Mouse (Mus musculus): ENCODE results near the gene Srl.
A peak's percentile ranks its signal among the peaks of the same experiment; 100 is the strongest.
"Not testable (repeated sequence)": the region's sequence is repeated elsewhere in the genome, so short reads cannot be mapped to it uniquely, and the experiment has no call there.

The Srl gene

GRCm38 (mm10) chr16:4541501-4542198, at the start of gene Srl:
Gene Srl, minus strand, starts transcription at chr16:4541816.
- peak; percentile 100 for DNase-seq

GRCm38 (mm10) chr16:4590236-4590635, 48.6 kb upstream of the Srl start:
- DNase-seq = no peak

DNA sequence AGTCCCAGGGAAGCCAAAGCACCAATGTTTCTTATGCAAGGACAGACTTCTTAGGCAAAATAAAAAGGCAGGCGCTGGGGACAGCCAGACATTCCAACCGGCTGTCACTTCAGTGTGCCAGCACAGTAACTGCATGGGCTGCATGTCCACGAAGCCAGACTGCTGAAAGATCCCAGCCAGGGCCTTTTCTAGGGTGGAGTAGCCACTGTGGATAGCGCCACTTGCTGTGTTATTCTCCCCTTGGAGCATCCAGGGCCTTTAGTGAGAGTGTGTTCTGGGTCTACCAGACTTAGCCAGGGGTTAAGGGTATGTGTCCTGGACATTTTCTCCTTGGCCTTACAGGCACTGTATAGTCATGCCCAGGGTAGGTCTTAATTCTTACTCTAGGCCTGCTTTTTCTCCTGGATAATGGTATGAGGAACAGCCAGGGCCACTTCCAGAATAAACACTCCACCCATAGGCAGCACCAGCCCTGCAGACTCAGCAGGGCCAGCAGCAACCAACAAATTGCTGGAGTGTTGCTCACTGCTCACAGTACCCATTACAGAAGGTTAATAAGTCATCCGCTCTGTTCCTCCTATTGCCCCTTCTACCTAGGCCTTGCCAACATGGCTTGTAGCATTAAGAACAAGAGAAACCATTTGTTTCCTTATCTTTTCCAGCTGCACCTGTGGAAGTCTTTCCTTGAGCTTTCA, 46.0 kb upstream of the Srl start:
- DNase-seq = no peak

GRCm38 (mm10) chr16:4586531-4587123, 45.0 kb upstream of the Srl start:
- DNase-seq = peak; percentile 84

DNA sequence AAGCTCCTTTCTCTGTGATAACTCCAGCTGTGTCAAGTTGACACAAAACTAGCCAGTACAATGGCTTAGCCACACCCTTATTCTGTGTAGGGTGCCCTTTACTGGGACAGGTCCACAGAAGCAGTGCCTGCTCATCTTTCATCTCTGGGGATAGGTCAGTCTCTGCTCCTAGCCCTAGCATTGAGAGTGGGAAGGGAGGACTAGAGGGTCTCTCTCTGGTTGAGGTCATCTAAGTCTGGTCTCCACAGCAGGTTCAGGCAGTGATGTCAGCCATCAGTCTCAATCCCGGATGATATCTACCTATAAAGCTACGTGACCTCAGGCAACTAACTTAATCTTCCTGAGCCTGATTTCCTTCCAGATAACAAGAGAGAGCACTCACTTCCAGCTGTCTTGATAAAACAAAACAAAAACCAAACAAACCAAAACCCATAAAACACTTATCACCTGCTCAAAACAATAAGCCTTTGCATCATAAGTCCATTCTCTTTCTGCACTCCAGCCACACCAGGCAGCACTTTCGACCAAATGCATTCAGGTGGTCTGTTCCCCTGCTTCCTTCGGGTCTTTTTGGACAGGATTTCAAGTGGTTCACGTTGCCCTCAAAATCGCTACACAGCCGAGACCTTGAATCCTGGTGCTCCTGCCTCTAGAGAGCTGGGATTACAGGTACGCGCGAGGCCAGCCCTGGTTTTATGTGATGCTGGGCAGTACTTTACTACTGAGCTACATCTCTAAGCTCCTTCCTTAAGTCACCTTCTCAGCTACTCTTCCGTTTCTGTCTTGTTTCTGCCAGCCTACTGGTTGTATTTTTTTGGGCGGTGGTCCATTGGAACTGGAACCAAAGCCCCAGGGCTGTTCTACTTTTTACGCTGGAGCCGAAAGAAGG, 44.3 kb upstream of the Srl start:
- no peak for DNase-seq

DNA sequence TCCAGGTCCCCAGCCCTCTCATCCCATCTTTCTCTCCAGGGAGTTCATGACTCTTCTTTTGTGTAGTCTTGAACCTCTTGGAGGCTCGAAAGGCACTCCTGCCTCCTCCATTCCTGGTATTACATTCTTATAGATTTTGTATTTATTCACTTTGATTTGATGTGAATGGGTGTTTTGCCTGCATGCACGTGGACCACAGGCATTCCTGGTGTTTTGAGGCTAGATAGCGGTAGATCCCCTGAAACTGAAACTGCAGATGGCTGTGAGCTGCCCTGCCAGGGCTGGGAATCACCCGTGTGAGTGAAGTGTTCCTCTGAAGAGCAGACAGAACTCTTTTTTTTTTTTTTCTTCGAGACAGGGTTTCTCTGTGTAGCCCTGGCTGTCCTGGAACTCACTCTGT, 42.8 kb upstream of the Srl start:
- no peak for DNase-seq

DNA sequence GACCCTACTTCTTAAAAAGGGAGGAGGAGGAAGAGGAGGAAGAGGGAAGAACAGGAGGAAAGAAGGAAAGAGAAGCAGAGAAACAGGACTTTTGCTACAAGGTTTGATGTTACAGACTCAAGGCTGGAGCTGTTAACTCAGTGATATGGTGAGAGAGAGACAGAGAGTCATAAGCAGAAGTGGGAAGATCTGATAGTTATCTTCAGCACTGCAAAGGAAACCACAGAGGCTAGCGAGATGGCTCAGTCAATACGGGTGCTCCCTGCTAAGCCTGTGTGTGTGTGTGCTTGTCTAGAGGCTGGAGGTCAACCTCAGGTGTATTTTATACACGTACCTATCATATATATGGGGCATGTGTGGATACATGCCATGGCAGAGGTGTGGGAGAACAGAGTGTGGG, 42.2 kb upstream of the Srl start:
- no peak for DNase-seq

DNA sequence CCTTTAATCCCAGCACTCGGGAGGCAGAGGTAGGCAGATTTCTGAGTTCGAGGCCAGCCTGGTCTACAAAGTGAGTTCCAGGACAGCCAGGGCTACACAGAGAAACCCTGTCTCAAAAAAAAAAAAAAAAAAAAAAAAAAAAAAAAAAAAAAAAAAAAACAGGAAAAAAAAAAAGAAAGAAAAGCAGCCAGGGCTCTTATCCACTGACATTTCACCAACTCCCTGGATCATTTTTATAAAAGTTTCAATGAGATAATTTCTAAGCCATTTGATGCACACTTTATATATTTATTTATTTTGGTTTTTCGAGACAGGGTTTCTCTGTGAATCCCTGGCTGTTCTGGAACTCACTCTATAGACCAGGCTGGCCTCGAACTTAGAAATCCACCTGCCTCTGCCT, 39.6 kb upstream of the Srl start:
- not testable (repeated sequence) for DNase-seq

GRCm38 (mm10) chr16:4578630-4579029, 37.0 kb upstream of the Srl start:
- no peak for DNase-seq

- DNase-seq = no peak
These were observed 35.3 kb upstream of the Srl start for GRCm38 (mm10) chr16:4576873-4577272.

DNA sequence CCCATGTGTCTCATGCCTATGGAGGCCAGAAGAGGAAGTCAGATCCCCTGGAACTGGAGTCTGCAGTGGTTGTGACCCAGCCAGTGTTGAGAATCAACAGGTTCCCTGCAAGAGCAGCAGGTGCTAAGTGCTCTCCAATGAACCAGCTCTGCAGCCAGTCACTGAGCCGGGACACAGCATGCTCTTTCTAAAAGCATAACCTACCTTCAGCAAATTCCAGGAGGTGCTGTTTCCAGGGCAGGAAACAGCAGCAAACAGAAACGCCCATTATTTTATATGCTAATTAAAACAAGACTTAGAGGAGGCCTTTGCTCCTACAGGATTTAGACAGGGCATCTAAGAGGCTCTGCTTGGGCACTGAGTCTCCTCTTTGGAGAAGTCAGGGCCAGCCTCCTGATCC, 34.4 kb upstream of the Srl start:
- no peak for DNase-seq

- DNase-seq = no peak
These were observed 29.1 kb upstream of the Srl start for GRCm38 (mm10) chr16:4570737-4571136.

GRCm38 (mm10) chr16:4567912-4568311, 26.3 kb upstream of the Srl start:
- peak; percentile 79 for DNase-seq

DNA sequence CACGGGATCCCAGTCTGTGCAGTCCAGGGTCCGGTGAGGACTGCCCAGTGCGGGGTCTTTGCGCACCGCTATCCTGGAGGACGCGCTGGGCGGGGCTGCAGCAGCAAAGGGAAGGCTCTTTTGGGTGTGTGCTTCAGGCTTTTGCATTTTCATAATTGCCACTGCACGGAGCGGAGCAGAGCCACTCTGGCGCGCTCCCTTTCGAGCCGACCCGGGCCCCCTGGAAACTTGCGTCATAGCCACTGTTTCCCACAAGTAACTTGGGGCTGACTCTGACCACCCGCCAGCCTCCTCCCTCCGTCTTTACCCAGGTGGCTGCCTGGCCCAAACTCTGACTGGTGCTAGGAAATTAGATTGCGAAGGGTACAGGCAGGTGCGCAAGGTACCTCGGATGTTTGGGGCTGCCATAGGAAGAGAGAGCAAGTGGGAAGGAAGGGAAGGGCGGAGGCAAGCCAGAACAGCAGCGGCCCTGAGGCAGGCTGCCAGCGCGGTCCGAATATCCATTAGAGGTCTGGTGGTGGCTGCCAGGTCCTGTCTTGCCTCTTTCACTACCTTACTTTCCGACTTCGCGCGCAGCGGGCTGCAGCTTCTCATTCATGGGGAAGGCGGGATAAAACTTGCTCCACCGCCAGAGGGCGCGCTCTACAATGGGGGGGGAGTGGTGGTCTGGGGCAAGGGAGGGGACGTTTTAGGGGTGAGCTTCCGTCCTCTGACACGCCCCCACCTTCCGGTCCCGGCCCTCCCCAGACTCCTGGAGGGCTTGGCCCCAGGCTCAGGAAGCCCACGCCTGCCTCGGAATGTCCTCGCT, 18.7 kb upstream of the Srl start:
- peak; percentile 59 for DNase-seq

DNA sequence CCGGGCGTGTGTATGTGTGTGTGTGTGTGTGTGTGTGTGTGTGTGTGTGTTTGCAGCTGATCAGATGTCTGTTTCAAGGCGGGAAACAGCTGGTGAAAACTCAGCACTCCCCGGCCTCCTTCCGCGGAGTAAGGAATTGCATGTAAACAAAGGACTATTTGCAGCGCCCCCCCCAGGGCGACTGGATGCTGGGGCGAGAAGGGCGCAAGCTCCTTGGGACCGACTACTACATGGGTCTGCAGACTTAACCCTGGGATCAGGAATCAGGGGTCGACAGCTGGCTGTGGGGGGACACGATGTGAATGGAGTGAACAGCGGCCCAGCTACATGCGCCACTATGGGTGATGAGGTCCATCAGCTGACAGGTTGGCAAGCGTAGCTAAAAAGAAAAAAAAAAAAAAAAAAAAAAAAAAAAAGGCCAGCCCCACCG, 18.1 kb upstream of the Srl start, which contains the start of gene Tfap4:
Tfap4 (minus strand) TSS at position 140 of the 430 bp plus-strand sequence.
- peak; percentile 84 for DNase-seq

GRCm38 (mm10) chr16:4558980-4559631, 17.5 kb upstream of the Srl start:
- DNase-seq = peak; percentile 69

DNA sequence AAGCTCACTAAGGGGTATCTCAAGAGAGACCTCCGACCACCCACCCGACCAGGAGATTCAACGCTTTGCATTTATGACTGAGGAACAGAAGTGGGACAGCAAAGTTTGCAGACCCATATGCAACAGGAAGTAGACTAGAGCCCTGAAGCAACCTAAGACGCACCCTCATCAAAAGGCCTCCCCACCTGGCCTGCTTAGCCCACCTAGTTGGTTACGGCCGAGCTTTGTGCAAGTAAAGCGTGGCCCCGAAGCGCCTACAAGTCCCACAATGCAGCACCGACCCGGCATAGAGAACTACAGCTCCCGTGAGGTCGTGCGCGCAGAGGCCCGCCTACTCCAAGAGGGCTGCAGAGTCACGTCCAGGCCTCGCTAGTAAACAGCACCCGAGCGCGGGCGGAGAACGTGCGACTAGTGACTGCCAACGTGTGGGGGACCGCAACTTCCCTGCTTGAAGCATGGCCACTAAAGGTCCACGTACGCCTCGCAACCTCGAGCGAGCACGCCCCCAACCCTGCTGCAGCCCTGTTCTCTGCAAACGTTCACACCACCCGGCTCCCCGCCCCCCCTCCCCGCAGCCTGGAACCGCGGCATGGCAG, 16.9 kb upstream of the Srl start:
- DNase-seq = peak; percentile 89

DNA sequence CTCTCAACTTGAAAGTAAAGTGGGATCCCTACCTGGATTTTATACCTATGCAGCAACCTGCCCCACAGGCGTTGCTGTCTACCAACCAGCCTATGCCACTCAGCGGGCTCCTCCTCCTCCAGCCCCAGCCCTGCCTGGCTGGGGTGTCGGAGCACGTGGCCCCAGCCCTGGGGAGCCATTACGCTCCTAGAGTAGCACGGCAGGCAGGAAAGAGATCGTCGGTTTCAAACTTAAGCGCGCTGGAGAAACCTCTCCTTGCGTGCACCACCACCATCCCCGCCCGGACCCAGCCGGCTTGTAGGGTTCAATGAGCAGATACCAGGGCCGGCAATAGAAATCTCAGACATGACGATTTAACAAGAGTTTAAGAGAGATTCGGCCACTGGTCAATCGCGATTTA, 16.3 kb upstream of the Srl start:
- peak; percentile 55 for DNase-seq

GRCm38 (mm10) chr16:4557085-4557484, 15.5 kb upstream of the Srl start:
- DNase-seq = no peak

DNA sequence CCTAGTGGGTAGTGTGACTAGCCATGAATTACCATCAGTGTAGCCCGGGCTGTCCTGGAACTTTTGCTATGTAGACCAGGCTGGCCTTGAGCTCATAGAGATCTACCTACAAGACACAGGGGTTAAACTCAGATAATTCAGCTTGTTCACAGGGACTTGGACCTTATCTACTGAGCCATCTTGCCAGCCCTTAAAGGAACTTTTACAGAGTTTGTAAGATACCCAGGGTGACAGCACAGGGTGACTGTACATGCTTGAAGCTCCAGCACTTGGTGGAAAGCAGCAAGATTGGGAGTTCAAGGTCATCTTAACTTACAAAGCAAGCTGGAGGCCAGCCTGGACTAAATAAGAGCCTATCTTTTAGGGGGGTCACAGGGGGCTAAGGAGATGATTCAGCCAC, 13.9 kb upstream of the Srl start:
- DNase-seq = no peak
